Mouse (Mus musculus): ENCODE data around the gene Errfi1. TPM values are rescaled to one million over a fixed set of nuclear protein-coding genes. Genes with fewer than 3 reads are reported as not detected.
"Not testable (repeated sequence)": the region's sequence is repeated elsewhere in the genome, so short reads cannot be mapped to it uniquely, and the experiment has no call there.

Gene Errfi1
- total RNA-seq, 2 experiments from 2014 or later: 0.84 to 1.2 TPM

DNA sequence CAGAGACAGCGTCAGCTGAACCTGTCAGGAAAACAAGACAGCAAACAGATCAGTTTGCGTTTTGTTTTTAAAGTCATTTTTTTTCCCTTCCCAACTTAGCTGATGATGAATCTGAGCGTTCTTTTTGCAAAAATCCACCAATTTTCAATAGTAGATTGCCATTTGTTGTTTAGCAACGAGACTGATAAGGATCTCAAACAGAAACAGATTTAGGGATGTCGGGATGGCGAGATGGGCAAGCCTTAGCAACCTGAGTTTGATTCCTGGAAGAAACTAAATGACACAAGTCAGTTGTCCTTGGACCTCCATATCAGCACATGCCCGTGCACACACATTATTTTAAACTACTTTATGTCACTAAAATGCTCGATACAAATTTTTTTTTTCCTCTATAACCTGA lies 19.0 kb downstream of the Errfi1 start:
- ATAC-seq (replicated peaks; ENCODE audit: poor library complexity, severe bottlenecking): no peak

DNA sequence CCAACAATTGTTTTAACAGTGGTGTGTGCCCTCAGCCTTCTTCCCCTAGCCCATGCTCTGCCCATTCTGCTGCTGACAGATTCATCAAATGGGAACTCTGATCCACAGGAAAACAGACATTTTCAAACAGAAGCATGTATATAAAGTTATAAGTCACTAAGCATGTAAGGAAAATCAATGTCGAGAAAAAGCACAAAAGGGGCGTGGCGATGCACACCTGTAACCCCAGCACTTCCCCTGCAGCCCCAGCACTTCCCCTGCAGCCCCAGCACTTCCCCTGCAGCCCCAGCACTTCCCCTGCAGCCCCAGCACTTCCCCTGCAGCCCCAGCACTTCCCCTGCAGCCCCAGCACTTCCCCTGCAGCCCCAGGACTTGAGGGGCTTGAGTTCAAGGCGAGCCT lies 20.7 kb downstream of the Errfi1 start:
- ATAC-seq (replicated peaks; ENCODE audit: poor library complexity, severe bottlenecking): not testable (repeated sequence)

DNA sequence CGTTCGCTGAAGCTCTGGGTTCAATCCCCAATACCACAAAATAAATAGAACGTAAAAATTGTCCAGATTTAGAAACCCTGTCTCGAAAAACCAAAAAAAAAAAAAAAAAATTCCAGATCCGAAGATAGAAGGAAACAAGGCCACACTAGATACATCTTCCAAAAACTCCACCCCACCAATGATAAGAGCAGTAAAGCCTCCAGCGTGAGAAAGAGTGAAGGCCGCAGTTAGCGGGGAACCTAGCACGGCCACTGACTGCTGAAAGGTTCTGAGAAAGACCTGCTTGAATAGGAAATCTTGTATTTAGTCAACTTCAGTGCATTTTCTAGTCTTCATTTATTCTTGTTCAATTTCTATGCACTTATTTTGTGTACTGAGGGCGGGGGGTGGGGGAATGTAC lies 21.7 kb downstream of the Errfi1 start:
- no peak for ATAC-seq (replicated peaks; ENCODE audit: poor library complexity, severe bottlenecking)

DNA sequence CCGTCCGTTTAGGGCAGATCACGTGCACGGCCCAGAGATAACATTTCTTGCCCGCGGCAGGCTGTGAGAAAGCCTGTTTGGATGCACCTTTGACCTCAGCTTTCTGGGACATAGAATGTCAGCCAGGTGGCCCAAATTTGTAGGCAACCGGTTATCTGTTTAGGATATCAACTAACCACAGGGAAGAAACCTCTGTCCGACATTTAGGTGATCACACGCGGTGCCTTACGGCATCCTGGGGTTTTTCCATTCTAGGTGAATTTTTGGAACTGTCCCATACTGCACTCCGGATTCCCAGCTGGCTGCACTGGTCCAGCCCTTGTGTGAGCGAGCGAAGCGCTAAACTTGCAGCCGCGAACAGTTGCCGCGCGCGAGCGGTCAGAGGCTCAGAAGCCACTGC lies 25.9 kb downstream of the Errfi1 start:
- ATAC-seq (replicated peaks; ENCODE audit: poor library complexity, severe bottlenecking): no peak

DNA sequence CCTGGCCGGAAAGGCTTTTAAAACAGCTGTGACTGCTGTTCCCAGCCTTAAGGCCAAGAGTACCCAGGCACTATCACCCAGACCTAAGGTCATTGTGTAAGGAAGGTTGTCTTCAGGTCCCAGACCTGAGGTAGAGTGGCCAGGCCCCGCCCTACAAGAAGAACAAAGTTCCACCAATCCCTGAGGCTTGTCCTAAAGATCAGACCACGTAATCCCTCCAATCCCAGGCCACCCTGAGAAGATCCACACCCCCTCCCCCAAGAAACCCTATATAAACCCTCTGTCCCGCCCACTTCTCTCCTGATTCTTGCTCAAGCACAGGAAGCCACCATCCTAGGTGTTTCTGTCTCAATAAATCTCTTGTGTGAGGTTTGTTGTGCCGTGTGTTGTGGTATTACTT lies 26.6 kb downstream of the Errfi1 start:
- no peak for ATAC-seq (replicated peaks; ENCODE audit: poor library complexity, severe bottlenecking)

DNA sequence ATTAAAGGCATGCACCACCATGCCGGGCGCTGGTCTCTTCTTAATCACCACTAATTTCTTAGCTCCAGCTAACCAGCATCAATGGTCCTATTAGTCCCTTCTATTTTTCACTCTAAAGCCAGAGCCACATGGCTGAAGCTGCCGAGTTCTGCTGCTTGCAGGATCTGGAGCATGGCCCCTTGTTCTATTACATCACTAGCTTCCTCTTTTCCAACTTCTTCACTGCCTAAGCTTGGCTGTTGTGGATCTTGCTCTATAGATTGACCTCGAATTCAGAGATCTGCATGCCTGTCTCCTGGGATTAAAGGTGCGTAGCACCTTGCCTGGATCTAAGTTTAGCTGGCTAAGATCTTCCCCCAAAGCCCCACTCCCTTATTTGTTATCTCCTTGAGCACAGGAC lies 28.9 kb downstream of the Errfi1 start:
- peak; percentile 59 for ATAC-seq (replicated peaks; ENCODE audit: poor library complexity, severe bottlenecking)

DNA sequence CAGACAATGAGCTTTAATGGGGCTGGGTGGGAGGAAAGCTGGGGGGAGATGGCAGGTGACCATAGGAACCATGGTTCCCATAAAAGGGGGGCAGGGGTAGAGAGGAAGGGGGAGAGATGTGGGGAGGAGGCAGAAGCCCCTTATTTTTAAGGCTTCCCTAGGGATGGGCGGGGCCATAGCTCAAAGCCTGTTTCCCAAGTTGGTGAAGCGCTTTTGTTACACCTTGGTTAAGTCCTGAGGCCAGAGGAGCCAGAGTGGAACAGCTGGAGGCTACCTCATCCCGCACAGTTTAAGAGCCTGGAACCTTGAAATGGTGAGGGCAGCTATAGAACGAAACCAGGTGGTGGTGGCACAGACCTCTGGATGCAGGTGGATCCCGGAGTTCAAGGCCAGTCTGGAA lies 34.2 kb downstream of the Errfi1 start:
- ATAC-seq (replicated peaks; ENCODE audit: poor library complexity, severe bottlenecking): no peak

DNA sequence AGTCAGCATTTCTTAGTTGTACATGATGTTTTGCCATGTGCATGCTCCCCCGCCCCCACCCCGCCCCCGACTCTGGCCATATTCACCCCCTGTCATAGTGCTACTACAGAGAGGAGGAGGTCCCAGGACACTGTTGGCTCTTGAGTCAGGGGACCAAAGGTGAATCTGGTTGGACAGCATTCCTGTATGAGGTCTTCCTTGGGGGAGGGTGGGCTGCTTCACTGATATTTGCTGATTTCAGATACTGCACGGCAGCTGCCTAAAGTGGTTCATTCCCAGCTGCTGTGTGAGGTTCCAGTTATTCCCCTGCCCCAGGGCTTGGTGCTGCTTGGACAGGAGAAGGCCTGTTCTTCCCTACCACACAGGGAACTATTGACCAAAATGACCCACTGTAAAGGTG lies 34.8 kb downstream of the Errfi1 start:
- no peak for ATAC-seq (replicated peaks; ENCODE audit: poor library complexity, severe bottlenecking)

DNA sequence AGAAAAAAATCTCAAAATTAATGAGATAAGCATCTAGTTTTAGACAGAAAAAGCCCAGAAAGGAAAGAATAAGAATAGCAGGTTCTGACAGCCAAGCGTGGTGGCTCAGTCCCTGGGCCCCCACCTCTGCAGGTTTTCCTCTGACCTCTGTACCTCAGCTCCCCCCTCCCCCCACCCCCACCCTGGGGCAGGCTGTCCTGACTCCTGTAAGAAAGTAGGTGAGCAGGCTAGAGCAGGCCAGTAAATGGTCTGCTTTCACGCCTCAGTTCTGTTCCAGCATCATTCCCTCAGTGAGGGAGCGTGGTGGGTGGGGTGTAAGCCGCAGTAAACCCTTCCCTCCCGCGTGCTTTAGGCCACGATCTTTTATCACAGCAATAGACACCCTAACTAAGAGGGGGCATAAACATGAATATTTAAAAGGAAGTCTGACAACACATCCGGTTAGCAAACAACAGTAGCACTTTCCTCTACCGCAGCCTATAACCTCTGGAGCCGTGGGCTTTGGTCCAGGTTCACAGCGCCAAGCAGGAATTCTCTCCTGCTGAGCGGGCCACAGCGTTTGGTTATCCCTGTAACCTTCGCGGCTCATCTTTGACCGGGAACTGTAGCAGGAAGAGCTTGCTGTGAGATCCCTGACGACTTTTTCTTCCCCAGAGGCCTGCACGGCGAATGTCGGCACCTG lies 35.7 kb downstream of the Errfi1 start:
- ATAC-seq (replicated peaks; ENCODE audit: poor library complexity, severe bottlenecking): no peak

DNA sequence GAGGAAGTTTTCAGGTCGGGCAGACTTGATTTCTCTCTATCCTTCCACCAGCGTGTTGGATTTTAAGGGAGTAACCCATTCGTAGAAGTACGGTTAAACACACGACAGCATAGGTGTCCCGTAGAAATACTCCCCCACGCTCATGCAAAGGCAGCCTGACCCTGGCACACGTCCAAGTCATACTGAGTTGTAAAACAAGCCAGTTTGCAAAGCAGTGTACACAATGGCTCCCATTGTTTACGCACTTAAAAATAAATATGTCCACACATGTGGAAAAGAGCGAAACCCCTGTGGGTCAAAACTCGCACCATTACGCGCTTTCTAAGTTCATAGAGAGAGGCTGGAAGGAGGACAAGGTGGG lies 36.2 kb downstream of the Errfi1 start:
- ATAC-seq (replicated peaks; ENCODE audit: poor library complexity, severe bottlenecking): no peak

DNA sequence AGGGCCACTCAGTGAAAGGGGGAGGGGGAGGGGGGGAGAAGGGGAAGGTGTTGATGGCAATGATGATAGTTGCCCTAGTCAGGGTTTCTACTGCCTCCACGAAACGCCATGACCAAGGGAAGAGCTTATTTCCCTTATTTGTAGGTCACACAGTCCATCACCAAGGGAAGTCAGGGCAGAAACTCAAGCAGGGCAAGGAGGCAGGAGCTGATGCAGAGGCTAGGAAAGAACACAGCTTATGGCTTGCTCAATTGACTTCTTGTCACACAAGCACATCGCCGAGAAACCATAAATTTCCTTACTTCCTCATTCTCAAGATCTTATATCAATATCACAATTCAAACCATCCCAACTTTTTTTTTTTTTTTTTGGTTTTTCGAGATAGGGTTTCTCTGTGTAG lies 37.6 kb downstream of the Errfi1 start:
- peak; percentile 81 for ATAC-seq (replicated peaks; ENCODE audit: poor library complexity, severe bottlenecking)

DNA sequence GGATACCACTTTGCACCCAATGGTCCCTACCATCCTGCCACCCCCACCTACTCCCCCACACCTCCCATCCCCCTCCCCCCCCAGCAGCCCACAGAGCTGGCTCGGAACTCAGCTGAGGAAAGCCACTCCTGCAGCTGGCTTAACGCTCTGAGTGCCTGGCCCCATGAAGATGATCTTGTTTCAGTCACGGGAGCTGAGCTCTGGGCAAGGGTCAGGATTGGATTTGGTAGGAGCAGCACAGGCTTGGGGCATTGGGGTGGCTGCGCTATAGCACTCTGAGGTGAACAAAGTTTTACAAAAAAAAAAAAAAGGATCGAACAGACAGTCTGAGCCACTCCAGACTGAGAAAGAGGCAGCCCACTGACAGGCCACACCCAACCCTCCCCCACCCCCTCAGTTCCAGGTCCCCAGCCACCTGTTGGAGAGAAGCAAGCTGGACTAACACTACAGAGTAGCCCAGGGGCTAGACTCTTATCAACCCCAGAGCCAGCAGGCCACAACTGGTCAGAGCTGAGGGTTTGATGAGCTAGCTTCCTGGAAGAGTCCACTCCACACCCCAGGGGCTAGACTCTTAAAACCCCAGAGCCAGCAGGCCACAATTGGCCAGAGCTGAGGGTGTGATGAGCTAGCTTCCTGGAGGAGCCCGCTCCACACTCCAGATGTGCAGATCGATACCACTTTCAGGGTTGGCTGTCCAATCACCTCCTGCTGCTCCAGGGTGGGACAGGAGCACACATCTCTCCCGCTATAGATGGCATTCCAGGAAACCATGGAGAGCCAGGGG lies 41.2 kb downstream of the Errfi1 start:
- ATAC-seq (replicated peaks; ENCODE audit: poor library complexity, severe bottlenecking): no peak

DNA sequence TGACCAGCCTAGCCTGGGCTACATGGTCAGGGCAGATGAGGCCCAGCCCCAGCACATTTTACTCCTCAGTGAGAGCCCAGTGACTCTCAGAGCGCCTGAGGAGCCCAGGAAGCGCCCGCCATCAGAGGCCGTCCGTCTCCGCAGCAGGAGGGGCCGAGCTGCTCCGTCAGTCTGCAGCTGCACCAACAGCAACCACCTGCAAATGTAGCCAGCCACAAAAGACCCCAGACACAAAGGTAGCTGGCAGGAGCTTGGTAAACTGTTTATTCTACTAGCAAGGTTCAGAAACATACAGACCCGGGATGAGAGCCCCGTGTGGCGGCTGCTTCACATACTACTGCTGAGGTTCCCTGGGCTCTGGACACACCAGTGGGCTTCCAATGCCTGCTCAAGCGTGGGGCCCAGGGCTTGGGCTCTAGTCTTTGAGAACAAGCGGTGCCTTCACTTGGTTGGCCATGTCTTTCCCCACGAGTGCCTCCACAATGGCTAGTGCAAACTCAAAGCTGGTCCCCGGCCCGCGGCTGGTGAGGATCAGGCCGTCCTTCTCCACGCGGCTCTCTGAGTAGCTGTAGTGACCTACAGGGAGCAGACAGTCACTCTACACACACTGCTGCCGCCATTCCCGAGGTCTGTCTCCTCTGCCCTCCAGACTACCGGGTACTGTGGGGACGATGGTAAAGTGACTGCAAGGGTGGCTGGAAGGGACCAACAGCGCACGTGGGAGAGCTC lies 43.3 kb downstream of the Errfi1 start:
- no peak for ATAC-seq (replicated peaks; ENCODE audit: poor library complexity, severe bottlenecking)

DNA sequence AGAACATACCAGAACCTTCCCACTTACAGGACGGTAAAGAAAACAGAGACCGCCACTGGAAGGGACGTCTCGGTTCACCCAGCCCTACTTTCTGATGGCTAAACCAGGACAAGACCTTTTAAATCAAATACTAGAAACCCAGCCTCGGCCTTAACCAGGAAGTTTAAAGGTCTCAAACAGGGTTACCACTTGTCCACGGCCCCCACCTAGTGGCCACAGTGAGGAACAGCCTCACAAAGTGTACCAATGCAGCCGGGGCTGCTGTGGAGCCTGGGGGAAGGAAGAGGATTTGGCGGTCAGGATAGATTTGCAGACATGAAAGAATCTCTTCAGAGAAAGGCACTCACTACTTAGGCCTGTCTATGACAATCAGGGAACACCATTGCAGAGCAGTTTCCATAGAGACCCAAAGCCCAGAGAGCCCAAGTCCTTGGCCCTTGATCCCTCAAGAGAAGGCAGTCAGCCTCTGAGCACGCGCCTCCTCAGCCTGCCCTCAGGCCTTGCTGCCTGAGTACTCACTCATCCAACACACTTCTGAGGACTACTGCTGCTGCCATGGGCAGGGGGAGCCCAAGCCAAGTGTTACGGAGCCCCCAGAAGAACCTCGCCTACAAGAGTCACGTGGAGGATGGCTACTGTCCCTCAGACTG lies 45.1 kb downstream of the Errfi1 start:
- peak; percentile 87 for ATAC-seq (replicated peaks; ENCODE audit: poor library complexity, severe bottlenecking)

DNA sequence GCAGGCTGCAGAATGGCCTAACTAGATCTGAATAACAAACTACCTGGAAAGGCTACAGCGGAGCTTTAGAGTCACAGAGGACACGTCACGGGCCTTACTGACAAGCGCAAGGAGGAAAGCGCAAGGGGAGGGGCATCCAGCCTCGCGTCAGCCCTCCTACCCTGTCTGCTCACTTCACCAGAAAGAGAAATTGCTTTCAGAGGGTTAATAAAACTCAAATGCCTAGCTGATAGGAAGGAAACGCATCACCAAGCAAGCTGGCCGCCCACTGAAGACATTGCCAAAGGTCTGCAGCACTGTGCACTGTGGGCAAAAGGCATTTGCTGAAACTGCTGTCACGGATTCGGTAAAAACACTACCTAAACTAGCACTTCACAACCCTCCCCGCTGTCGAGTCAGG lies 46.8 kb downstream of the Errfi1 start:
- ATAC-seq (replicated peaks; ENCODE audit: poor library complexity, severe bottlenecking): no peak

DNA sequence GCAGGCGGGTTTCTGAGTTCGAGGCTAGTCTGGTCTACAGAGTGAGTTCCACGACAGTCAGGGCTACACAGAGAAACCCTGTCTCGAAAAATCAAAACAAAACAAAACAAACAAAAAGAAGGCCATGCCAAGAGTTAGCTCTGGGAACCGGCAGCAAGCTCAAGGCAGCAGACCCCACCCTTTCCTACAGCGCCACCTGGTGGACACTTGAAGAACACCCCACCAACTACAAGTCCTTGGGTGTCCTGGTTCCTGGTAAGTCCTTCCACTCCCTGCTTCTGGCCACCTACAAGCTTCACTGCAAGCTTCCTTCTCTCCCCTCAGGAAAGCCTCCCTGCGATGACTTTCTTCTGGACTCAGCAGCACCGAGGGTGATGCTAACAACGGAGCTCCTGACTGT lies 47.9 kb downstream of the Errfi1 start:
- peak; percentile 68 for ATAC-seq (replicated peaks; ENCODE audit: poor library complexity, severe bottlenecking)

DNA sequence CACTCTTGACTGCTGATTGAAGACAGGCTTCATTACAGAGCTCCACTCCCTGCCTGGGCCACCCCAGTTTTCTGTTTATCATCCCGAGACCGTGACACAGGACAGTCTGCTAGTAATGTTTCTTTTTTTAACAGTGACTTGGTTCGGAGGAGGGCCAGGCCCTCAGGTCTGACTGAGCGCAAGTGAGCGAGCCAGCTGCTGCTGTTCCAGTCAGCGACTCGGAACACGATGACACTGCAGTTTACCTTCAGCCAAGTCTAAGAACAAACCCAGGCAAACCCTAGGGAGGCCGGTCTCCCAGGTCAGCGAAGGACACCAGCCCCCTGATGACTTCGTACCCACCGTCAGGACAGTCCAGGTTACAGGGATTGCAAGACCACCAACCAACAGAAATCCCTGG lies 48.3 kb downstream of the Errfi1 start:
- ATAC-seq (replicated peaks; ENCODE audit: poor library complexity, severe bottlenecking): 0 out of 2 replicates have a peak, but pooled peaks have one; percentile 2

DNA sequence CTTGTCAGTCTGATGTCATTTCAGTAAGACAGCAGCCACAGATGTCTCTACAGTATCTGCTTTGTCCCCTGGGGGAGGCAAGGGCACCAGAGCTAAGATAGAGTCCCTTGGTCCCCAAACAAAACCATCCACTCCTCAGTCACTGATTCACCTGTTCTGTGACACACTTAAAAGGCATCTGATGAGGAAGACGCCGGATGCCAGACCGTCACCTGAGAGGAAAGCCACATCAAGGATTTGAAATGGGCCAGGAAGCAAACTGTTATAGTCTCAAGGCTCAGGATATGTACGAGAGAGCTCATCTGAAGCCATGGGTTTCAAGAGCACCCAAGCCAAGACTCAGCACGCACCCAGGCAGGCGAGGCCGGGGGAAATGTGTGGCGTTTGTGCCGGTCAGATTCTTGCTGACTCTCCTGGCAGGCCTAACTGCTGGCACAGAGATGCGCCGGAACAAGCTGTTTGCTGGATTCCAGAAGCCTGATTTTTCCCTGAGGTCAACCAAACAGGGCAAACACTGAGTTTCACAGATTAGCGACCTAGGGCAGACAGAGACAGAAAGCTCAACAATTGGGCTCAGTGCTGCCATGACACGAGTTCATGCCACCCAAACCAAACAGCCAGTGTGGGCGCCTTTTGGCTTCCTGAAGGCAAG lies 49.5 kb downstream of the Errfi1 start:
- ATAC-seq (replicated peaks; ENCODE audit: poor library complexity, severe bottlenecking): no peak

DNA sequence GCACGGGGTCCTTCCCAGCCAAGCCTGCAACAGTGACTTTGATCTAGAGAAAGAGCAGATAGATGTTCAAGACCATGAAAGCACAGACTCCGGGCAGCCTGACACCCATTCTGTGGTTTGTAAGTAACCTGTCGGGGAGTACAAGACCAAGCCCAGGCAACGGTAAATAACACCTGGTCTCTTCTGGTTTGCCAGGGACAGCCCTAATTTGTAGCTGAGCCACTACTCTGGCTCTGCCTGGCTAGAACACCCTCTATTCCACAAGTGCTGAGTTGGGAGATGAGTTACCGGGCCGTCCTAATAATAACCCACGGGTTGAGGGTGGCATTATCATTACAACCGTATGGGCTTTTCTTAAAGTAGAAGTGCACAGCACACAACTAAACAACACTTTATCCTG lies 53.4 kb downstream of the Errfi1 start:
- ATAC-seq (replicated peaks; ENCODE audit: poor library complexity, severe bottlenecking): no peak

DNA sequence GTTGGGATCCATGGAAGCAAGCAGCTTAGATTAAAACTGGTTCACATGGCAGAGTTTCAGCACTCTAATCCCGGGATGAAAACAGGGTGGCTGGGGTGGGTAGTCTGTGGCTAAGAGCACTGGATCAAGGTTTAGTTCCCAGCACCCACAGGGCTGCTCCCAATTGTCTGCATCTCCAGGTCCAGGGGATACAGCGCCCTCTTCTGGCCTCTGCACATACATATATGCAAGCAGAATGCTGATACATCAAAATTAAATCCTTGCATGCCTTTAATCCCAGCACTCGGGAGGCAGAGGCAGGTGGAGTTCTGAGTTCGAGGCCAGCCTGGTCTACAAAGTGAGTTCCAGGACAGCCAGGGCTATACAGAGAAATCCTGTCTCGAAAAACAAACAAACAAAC lies 54.8 kb downstream of the Errfi1 start:
- not testable (repeated sequence) for ATAC-seq (replicated peaks; ENCODE audit: poor library complexity, severe bottlenecking)
